In the genomic region with DNA sequence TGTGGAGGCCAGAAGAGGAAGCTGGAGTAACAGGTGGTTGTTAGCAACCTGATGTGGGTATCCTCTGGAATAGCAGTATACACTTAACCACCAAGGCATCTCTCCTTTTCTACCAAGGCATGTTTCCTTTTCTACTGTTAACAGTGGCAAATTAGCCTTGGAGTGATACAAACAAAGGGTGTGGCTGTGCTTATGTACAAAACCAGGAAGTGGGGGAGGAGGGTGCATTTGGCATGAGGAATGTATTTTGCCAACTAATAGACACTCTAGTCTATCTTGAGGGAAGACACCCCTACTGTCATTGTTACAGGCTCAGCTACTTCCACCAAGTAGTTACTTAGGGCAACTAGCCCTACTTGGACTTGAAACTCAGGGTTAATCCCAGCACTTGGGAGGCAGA, we compare ENCODE assay signal across 26 mouse cellular contexts. TPM values are rescaled to one million over a fixed set of nuclear protein-coding genes. Genes with fewer than 3 reads are reported as not detected.
"Had no signal": no experiment of that assay in that cellular context is flagged by ENCODE, and none has a peak within 500 bp of the region (broad histone marks: within the 10 kb centered on the region; RNA-seq: fewer than 3 reads in every experiment).

No protein-coding gene starts in this region.

- H3K4me1 ChIP-seq: heart, embryonic 15.5 days had no signal

- H3K4me3 ChIP-seq: heart, adult 2 months; heart, embryonic 13.5 days; heart, embryonic 15.5 days; hindbrain, embryonic 13.5 days; hindbrain, embryonic 15.5 days; kidney, embryonic 15.5 days; limb, embryonic 13.5 days had no signal

- H3K4me2 ChIP-seq: heart, embryonic 11.5 days; heart, embryonic 13.5 days; heart, embryonic 15.5 days; hindbrain, embryonic 13.5 days; hindbrain, embryonic 15.5 days; kidney, embryonic 15.5 days; limb, embryonic 13.5 days had no signal

- H3K9ac ChIP-seq: forebrain, postnatal 0 days; heart, embryonic 13.5 days; heart, embryonic 15.5 days; hindbrain, embryonic 13.5 days; hindbrain, embryonic 15.5 days; kidney, embryonic 15.5 days; limb, embryonic 13.5 days had no signal

- DNase-seq: forebrain, postnatal 0 days; gastrocnemius, postnatal 14 days; gastrocnemius, postnatal 36 days; heart, adult 11 months; heart, adult 2 months; heart, postnatal 14 days; heart, postnatal 36 days; kidney, adult 11 months; kidney, adult 2 months; kidney, adult 9 months; kidney, postnatal 14 days; kidney, postnatal 36 days; layer of hippocampus, adult 9-11 months; layer of hippocampus, postnatal 36 days; left cerebral cortex, postnatal 4 days had no signal

- H3K27ac ChIP-seq: heart, adult 2 months; heart, embryonic 13.5 days; heart, embryonic 15.5 days; hindbrain, embryonic 13.5 days; hindbrain, embryonic 15.5 days; hindbrain, postnatal 0 days; kidney, embryonic 15.5 days; kidney, postnatal 0 days; limb, embryonic 13.5 days had no signal

- H3K9me3 ChIP-seq: heart, embryonic 13.5 days; heart, embryonic 15.5 days; hindbrain, embryonic 13.5 days; hindbrain, embryonic 15.5 days; kidney, embryonic 15.5 days; limb, embryonic 13.5 days had no signal

- H3K27me3 ChIP-seq: heart, embryonic 13.5 days; heart, embryonic 15.5 days; hindbrain, embryonic 13.5 days; hindbrain, embryonic 15.5 days; kidney, embryonic 15.5 days; limb, embryonic 13.5 days had no signal

- ATAC-seq: forebrain, postnatal 0 days; hindbrain, postnatal 0 days; intestine, embryonic 16.5 days had no signal

RNA-seq across cellular contexts. Expression of a gene that starts 10.1 kb away (rescaled TPM):
- polyA plus RNA-seq: heart, adult 2 months; large intestine, adult 2 months had no signal
